Mouse (Mus musculus): Measurements from ENCODE around the gene Mef2d. TPM values are rescaled to one million over a fixed set of nuclear protein-coding genes. Genes with fewer than 3 reads are reported as not detected.

The Mef2d gene
- polyA plus RNA-seq, 1 experiment: 64.7 TPM

DNA sequence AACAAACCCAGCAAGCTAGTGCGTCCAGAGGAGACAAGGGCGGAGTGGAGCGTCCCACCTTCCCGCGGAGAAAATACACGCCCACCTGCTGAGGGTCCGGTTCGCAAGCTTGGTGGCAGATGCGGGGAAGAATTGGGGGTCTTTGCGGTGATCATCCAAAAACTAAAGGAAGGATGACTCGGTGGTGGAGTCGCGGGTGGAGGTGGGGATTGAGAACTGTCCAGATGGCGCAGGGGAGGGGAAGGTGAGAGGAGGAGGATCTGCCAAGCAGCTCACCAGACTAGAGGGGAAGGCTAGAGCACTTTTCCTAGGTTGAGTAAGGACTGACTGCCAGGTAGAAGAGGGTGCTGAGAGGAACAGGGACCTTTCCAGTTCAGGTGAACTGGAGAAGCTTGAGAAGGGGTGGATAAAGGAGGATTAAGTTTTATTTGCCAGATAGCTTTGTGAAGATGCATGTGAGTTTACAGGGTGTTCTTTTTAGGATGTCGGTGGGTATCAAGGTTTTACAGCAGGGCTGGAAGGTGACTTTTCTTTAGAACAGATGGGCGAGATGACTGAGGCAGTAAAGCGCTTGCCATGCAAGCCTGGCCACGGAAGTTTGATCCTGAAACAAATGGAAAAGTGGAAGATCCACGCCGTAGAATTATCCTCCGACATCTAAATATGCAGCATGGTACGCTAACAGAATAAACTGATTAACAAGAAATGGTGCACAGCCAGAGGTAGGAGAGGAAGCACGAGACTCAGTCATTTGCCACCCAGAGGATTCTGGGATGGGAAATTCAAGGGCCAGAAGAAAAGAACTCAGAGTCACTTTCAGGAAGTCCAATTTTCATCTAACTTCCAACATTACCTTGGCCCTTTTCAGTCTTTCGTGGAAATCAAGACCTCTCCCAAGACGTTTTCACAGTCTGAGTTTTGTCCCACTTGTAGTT is 2.7 kb upstream of the Mef2d start:
- peaks cover 2% of the 10 kb centered on the region; the same call in 1 of the 2 replicates for H3K4me1 ChIP-seq (ENCODE audit: control insufficient read depth, insufficient read depth, low read length)
- 15% methylated on average over 25 of the region's 25 CpGs for WGBS
- peak overlapping the region; percentile 99 for H3K27ac ChIP-seq (ENCODE audit: control insufficient read depth, insufficient read depth, low read depth, low read length, poor library complexity)
- peak overlapping the region; percentile 39 for H3K4me3 ChIP-seq (replicated peaks; ENCODE audit: control insufficient read depth, low read depth, low read length)
- no peak for TF ChIP-seq POLR2A (IDR thresholded peaks at IDR 0.05; ENCODE audit: borderline replicate concordance, control insufficient read depth, low read depth, low read length)
- no peak for TF ChIP-seq CTCF (IDR thresholded peaks at IDR 0.05; ENCODE audit: control insufficient read depth, insufficient read depth, low read length)

DNA sequence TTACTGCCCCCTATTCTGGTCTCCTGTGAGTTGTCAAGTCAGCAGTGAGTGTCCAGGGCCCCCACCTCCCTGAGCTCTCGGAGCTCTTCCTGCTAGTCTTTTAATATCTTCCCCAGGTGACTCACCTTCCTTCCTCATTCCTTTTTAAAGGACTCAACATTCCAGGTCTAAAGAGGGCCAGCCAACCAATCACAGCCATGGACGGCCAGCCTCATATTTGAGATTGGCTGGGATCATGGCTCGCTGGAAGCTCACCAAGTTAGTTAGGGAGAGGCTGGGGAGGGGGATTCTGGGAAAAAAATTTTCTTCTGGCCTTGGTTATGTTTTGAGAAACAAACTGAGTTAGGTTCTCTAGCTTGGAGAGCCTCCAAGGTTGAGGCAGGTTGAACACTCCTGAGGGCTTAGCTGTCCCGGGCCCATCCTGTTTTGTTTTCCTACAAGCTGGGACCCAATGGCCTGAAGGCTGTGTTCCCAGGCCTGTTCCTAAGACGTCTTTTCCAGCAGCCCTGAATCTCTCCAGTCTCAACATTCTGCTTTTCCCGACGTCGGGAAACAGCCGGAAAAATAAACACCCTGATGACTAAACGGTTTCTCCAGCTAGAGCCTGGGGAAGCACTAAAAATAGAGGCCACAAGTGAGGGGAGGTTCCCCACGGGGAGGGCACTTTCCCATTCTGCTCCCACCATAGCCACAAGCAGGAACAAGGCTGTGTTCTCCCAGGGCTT is 1.8 kb upstream of the Mef2d start:
- no peak for TF ChIP-seq CTCF (IDR thresholded peaks at IDR 0.05; ENCODE audit: control insufficient read depth, insufficient read depth, low read length)
- TF ChIP-seq POLR2A (IDR thresholded peaks at IDR 0.05; ENCODE audit: borderline replicate concordance, control insufficient read depth, low read depth, low read length): no peak
- H3K4me1 ChIP-seq (ENCODE audit: control insufficient read depth, insufficient read depth, low read length): peaks cover 4% of the 10 kb centered on the region
- peak overlapping the region; percentile 99 for H3K27ac ChIP-seq (ENCODE audit: control insufficient read depth, insufficient read depth, low read depth, low read length, poor library complexity)
- no peak overlapping the region for H3K4me3 ChIP-seq (replicated peaks; ENCODE audit: control insufficient read depth, low read depth, low read length)
- 16% methylated on average over 11 of the region's 11 CpGs for WGBS

DNA sequence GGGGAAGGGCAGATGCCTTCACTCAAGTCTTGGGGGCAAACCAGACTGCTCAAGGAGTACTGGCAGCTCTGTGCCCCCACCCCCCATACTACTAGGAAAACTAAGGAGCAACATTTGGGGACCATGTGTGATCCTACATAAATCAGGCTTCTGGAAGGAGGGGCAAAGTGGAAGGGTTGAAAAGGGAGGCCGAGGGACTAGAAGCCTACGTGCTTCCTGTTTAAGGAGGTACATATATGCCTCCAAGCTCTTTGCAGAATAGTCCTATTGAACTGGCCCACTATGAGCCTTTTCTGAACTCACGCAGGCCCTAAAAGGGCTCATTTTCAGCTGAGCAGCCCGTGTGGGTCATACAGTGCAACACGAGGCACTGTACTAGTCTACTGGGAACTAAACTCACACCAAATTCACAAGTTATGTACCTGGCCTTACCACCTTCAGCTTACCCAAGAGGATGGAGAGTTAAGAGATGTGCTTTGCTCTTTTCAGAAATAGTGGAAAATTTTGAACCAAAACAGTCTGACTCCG is 1.2 kb upstream of the Mef2d start:
- Histone ChIP-seq H3K27ac (ENCODE audit: control insufficient read depth, insufficient read depth, low read depth, low read length, poor library complexity) (peak overlapping the region; percentile 99), H3K4me1 (ENCODE audit: control insufficient read depth, insufficient read depth, low read length) (peaks cover 9% of the 10 kb centered on the region), H3K4me3 (replicated peaks; ENCODE audit: control insufficient read depth, low read depth, low read length) (no peak overlapping the region)
- no peak for TF ChIP-seq CTCF (IDR thresholded peaks at IDR 0.05; ENCODE audit: control insufficient read depth, insufficient read depth, low read length)
- no peak for TF ChIP-seq POLR2A (IDR thresholded peaks at IDR 0.05; ENCODE audit: borderline replicate concordance, control insufficient read depth, low read depth, low read length)
- WGBS: 14% methylated on average over 6 of the region's 6 CpGs

DNA sequence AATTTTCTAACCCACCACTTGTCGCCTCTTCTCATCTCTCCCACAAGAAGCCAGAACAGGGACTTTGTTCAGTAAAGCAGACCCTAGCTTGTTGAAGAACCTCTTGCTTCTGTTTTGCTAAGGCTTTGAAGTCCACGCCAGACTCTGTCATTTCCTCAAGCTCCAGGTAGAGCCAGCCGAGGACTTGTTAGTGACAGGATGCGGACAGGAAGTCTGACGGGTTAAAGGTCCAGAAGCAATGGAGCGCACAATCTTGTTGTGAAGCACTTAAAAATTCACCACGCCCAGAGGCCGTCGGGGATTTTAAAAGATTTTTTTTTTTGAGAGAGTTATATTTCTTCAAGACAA is 759 bp upstream of the Mef2d start:
- TF ChIP-seq CTCF (IDR thresholded peaks at IDR 0.05; ENCODE audit: control insufficient read depth, insufficient read depth, low read length) (no peak), POLR2A (IDR thresholded peaks at IDR 0.05; ENCODE audit: borderline replicate concordance, control insufficient read depth, low read depth, low read length) (no peak)
- Histone ChIP-seq H3K27ac (ENCODE audit: control insufficient read depth, insufficient read depth, low read depth, low read length, poor library complexity) (peak overlapping the region; percentile 99), H3K4me1 (ENCODE audit: control insufficient read depth, insufficient read depth, low read length) (peaks cover 12% of the 10 kb centered on the region), H3K4me3 (replicated peaks; ENCODE audit: control insufficient read depth, low read depth, low read length) (peak overlapping the region; percentile 34)
- 3% methylated on average over 9 of the region's 9 CpGs for WGBS

DNA sequence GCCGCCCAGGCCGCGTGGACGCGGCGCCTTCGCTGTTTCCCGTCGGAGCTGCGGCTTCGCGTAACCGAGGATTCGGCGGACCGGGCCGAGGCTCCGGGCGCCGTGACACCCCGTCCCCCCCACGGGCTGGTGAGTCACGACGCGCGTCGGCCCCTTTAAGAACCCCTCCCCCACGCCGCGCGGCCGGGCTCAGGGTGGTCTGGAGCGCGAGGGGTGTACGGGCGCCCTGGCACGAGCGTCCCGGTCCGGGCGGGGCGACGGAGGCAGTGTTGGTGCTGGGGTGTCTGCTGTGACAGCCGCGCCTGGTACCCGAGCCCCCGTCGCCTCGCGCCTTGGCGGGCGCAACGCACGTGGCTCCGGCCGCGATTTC is 359 bp downstream of the Mef2d start:
- Histone ChIP-seq H3K27ac (ENCODE audit: control insufficient read depth, insufficient read depth, low read depth, low read length, poor library complexity) (peak overlapping the region; percentile 99), H3K4me1 (ENCODE audit: control insufficient read depth, insufficient read depth, low read length) (peaks cover 13% of the 10 kb centered on the region), H3K4me3 (replicated peaks; ENCODE audit: control insufficient read depth, low read depth, low read length) (peak overlapping the region; percentile 83)
- TF ChIP-seq CTCF (IDR thresholded peaks at IDR 0.05; ENCODE audit: control insufficient read depth, insufficient read depth, low read length) (no peak), POLR2A (IDR thresholded peaks at IDR 0.05; ENCODE audit: borderline replicate concordance, control insufficient read depth, low read depth, low read length) (no peak)
- WGBS: under 1% methylated on average over 57 of the region's 57 CpGs

DNA sequence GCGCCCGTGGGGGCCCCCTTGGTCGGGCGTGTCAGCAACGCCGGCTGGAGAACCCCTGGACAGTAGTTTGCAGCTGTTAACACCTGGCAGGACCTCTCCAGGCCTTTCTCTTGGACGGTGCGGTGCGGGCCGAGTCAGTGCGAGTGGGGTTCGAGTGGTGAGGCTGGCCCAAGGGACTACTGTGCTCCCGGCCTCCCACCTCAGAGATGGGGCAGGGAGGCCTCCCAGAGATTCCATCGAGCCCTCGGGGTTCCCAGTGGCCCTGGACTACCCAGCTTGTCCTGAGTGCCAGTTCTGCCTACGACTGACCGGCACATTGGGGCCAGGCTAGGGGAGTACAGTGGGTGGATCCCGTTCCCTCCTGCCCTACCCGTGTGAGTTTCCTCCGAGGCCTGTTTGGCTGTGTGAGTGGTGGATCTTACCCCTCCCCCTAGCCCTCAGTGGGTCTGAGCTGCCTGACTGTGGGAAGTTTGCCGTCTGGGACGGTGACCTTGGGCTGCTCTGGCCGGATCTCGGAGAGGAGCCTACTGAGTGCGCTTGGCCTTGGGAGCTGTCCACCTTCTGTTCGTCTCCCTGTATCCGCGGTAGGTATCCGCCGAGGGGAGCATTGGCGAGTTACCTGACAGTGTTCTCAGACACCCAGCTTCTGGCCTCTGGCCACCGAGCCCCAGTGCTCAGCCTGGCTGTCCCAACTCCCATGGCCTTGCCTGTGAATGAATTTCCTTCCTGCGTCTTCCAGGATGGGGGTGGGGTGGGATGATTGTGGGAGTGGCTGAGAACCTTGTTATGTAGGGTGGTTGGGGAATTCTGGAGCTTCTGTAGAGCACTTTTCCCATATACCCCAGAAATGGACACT is 972 bp downstream of the Mef2d start:
- Histone ChIP-seq H3K4me3 (replicated peaks; ENCODE audit: control insufficient read depth, low read depth, low read length) (peak overlapping the region; percentile 83), H3K27ac (ENCODE audit: control insufficient read depth, insufficient read depth, low read depth, low read length, poor library complexity) (peak overlapping the region; percentile 99), H3K4me1 (ENCODE audit: control insufficient read depth, insufficient read depth, low read length) (peaks cover 13% of the 10 kb centered on the region)
- WGBS: under 1% methylated on average over 33 of the region's 33 CpGs
- TF ChIP-seq CTCF (IDR thresholded peaks at IDR 0.05; ENCODE audit: control insufficient read depth, insufficient read depth, low read length) (0 out of 2 replicates have a peak, but pooled peaks have one; percentile 1), POLR2A (IDR thresholded peaks at IDR 0.05; ENCODE audit: borderline replicate concordance, control insufficient read depth, low read depth, low read length) (0 out of 2 replicates have a peak, but pooled peaks have one; percentile 32)

DNA sequence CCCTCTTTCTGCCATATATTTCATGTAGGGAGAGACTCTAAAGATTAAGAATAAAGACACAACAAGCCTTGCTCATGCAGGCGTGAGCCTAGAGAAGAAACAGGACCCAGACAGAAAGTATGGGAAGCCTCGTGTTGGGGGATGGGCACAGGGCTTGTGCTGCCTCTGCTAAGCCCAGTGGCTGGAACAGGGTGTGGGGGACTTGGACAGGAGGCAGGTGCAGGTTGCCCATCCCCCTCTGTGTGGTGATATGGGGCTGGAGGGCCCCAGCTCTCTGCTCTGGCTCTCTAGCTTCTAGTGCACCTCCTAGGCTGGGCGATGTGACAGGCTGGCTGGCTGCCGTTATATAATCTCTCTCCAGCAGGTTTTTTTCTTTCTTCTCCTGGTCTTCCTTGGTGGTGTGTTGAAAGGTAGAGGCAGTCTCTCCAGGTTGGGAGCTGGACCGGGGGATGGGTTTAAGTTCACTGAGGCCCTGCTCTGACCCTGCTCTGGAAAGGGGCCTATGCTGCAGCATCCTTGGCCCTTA is 1.9 kb downstream of the Mef2d start:
- peak overlapping the region; percentile 83 for H3K4me3 ChIP-seq (replicated peaks; ENCODE audit: control insufficient read depth, low read depth, low read length)
- 5% methylated on average over 5 of the region's 5 CpGs for WGBS
- TF ChIP-seq CTCF (IDR thresholded peaks at IDR 0.05; ENCODE audit: control insufficient read depth, insufficient read depth, low read length) (no peak), POLR2A (IDR thresholded peaks at IDR 0.05; ENCODE audit: borderline replicate concordance, control insufficient read depth, low read depth, low read length) (peak; percentile 50; the same call in 1 of the 2 replicates)
- peak overlapping the region; percentile 49 for H3K27ac ChIP-seq (ENCODE audit: control insufficient read depth, insufficient read depth, low read depth, low read length, poor library complexity)
- peaks cover 15% of the 10 kb centered on the region for H3K4me1 ChIP-seq (ENCODE audit: control insufficient read depth, insufficient read depth, low read length)

Measured in bone marrow, adult 2 months (tissue).